Mouse (Mus musculus) naive thymus-derived CD4-positive, alpha-beta T cell, adult 2 months (primary cell): ENCODE results near the gene Cdrt4.

Source experiments
- DNase-seq: peaks from one replicate; pipeline ENCODE4 v3.0.0-alpha.2; 2011; ENCODE audit warnings: low read depth

Gene Cdrt4

GRCm38 (mm10) chr11:62951012-62951411, at the start of gene Cdrt4:
Gene Cdrt4, plus strand, starts transcription at chr11:62951193.
- no peak for DNase-seq

GRCm38 (mm10) chr11:62901699-62902323, 49.2 kb upstream of the Cdrt4 start:
- peak; percentile 73 for DNase-seq

- no peak for DNase-seq
These were observed 47.0 kb upstream of the Cdrt4 start for GRCm38 (mm10) chr11:62903871-62904495.

GRCm38 (mm10) chr11:62909720-62910306, 41.2 kb upstream of the Cdrt4 start:
- peak; percentile 35 for DNase-seq

- DNase-seq, result no peak
These were observed 39.6 kb upstream of the Cdrt4 start for GRCm38 (mm10) chr11:62911362-62911761.

- DNase-seq, result no peak
These were observed 37.9 kb upstream of the Cdrt4 start for GRCm38 (mm10) chr11:62913141-62913540.

- DNase-seq, result peak; percentile 8
These were observed 36.5 kb upstream of the Cdrt4 start for GRCm38 (mm10) chr11:62914532-62914931.

- DNase-seq, result no peak
These were observed 35.5 kb upstream of the Cdrt4 start for GRCm38 (mm10) chr11:62915486-62915885.

- no peak for DNase-seq
These were observed 34.2 kb upstream of the Cdrt4 start for GRCm38 (mm10) chr11:62916765-62917164.

GRCm38 (mm10) chr11:62919946-62920742, 30.8 kb upstream of the Cdrt4 start:
- DNase-seq, result no peak

GRCm38 (mm10) chr11:62920743-62921050, 30.3 kb upstream of the Cdrt4 start:
- no peak for DNase-seq

- peak; percentile 51 for DNase-seq
These were observed 29.7 kb upstream of the Cdrt4 start for GRCm38 (mm10) chr11:62921052-62921977.

- DNase-seq, result no peak
These were observed 26.8 kb upstream of the Cdrt4 start for GRCm38 (mm10) chr11:62924091-62924761.

GRCm38 (mm10) chr11:62929799-62930198, 21.2 kb upstream of the Cdrt4 start:
- no peak for DNase-seq

GRCm38 (mm10) chr11:62930574-62930973, 20.4 kb upstream of the Cdrt4 start:
- no peak for DNase-seq

- DNase-seq, result no peak
These were observed 19.9 kb upstream of the Cdrt4 start for GRCm38 (mm10) chr11:62931141-62931540.

- DNase-seq, result no peak
These were observed 17.9 kb upstream of the Cdrt4 start for GRCm38 (mm10) chr11:62933099-62933498.

GRCm38 (mm10) chr11:62934795-62935514, 16.0 kb upstream of the Cdrt4 start:
- DNase-seq, result no peak

GRCm38 (mm10) chr11:62937986-62938385, 13.0 kb upstream of the Cdrt4 start:
- DNase-seq, result no peak

GRCm38 (mm10) chr11:62938921-62939320, 12.1 kb upstream of the Cdrt4 start:
- DNase-seq, result no peak

- DNase-seq, result no peak
These were observed 10.8 kb upstream of the Cdrt4 start for GRCm38 (mm10) chr11:62940176-62940575.
